Mouse (Mus musculus): ENCODE data around the gene Cpm. TPM values are rescaled to one million over a fixed set of nuclear protein-coding genes. Genes with fewer than 3 reads are reported as not detected.

The Cpm gene
- total and polyA plus RNA-seq, 2 experiments = 0.80 to 1.4 TPM

DNA sequence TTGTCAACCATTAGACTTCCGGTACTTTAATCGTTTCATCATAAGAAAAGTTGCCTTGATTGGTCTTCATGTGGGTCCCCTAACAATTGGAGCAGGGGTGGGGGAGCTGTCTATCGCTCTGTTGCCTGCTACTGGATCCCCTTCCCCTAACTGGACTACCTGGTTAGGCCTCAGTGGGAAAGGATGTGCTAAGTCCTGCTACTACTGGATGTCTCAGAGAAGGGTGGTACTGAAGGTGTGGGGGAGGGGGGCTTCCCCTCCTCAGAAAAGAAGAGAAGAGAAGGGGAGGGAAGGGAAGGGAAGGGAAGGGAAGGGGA is 3.0 kb upstream of the Cpm start:
- TF ChIP-seq POLR2A (IDR thresholded peaks at IDR 0.05; ENCODE audit: extremely low read depth, insufficient read depth, low read length) (no peak), CTCF (IDR thresholded peaks at IDR 0.05; ENCODE audit: low read depth, low read length) (no peak)
- DNase-seq (ENCODE audit: extremely low read depth, low read depth, low spot score) = no peak
- Histone ChIP-seq H3K27ac (replicated peaks; ENCODE audit: insufficient read depth, low read depth, low read length) (no peak overlapping the region), H3K4me1 (ENCODE audit: control insufficient read depth, insufficient read depth, low read length) (peaks cover 11% of the 10 kb centered on the region), H3K27me3 (ENCODE audit: control insufficient read depth, insufficient read depth, low read length) (peaks cover 3% of the 10 kb centered on the region; the same call in 1 of the 2 replicates), H3K36me3 (ENCODE audit: control insufficient read depth, insufficient read depth, low read length) (no peaks in the 10 kb centered on the region), H3K4me3 (ENCODE audit: insufficient read depth, low read depth, low read length) (no peak overlapping the region), H3K9ac (ENCODE audit: low read depth, low read length) (no peak overlapping the region), H3K79me2 (ENCODE audit: control insufficient read depth, insufficient read depth, low read length) (no peaks in the 10 kb centered on the region)
- WGBS = 96% methylated on average over 3 of the region's 3 CpGs

DNA sequence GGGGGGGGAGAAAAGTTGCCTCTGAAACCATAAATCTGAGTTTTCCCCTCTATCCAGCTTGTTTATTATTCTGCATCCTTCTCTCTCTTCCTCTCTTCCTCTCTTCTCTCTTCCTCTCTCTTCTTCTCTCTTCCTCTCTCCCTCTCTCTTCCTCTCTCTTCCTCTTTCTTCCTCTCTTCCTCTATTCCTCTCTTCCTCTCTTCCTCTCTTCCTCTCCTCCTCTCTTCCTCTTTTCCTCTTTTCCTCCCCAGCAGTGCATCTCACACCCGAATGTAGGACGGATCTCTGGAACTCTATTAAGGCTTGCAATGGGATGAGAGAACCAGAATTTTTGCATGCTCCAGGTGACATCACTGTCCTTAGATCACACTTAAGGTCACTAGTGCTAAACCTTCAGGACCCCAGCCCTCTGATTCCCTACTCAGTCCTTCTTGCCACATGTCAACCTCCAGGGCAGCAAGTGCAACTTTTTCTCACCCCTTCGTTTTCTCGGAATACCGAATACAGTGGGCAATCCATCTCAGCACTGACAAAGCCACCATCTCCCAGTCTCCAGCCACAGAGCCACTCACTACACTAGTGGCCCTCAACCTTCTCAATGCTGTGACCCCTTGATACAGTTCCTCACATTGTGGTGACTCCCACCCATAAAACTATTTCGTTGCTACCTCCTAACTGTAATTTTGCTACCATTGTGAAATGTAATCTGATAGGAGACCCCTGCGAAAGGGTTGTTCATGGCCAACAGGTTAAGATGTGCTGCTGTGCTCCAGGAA is 2.3 kb upstream of the Cpm start:
- Histone ChIP-seq H3K27me3 (ENCODE audit: control insufficient read depth, insufficient read depth, low read length) (peaks cover 3% of the 10 kb centered on the region; the same call in 1 of the 2 replicates), H3K36me3 (ENCODE audit: control insufficient read depth, insufficient read depth, low read length) (no peaks in the 10 kb centered on the region), H3K4me1 (ENCODE audit: control insufficient read depth, insufficient read depth, low read length) (peaks cover 11% of the 10 kb centered on the region), H3K27ac (replicated peaks; ENCODE audit: insufficient read depth, low read depth, low read length) (no peak overlapping the region), H3K9ac (ENCODE audit: low read depth, low read length) (no peak overlapping the region), H3K79me2 (ENCODE audit: control insufficient read depth, insufficient read depth, low read length) (no peaks in the 10 kb centered on the region), H3K4me3 (ENCODE audit: insufficient read depth, low read depth, low read length) (no peak overlapping the region)
- TF ChIP-seq POLR2A (IDR thresholded peaks at IDR 0.05; ENCODE audit: extremely low read depth, insufficient read depth, low read length) (no peak), CTCF (IDR thresholded peaks at IDR 0.05; ENCODE audit: low read depth, low read length) (no peak)
- no peak for DNase-seq (ENCODE audit: extremely low read depth, low read depth, low spot score)
- WGBS = 79% methylated on average over 7 of the region's 7 CpGs

DNA sequence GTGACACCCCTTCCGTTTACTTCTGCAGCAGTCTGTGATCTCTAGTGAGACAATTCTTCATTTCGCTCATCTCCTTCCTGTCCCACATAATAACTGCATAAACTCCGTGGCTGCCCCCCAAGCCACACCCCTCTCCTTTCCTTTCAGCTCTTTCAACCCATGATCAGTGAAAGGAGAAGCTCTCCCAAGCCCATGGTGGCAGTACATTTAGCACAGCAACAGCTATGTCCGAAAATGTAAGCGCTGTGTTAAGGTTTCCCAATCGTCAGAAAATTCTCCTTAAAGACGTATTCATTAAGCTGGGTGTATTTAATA is 1.7 kb upstream of the Cpm start:
- TF ChIP-seq CTCF (IDR thresholded peaks at IDR 0.05; ENCODE audit: low read depth, low read length) = no peak
- Histone ChIP-seq H3K79me2 (ENCODE audit: control insufficient read depth, insufficient read depth, low read length) (no peaks in the 10 kb centered on the region), H3K9ac (ENCODE audit: low read depth, low read length) (no peak overlapping the region), H3K27me3 (ENCODE audit: control insufficient read depth, insufficient read depth, low read length) (peaks cover 3% of the 10 kb centered on the region; the same call in 1 of the 2 replicates), H3K36me3 (ENCODE audit: control insufficient read depth, insufficient read depth, low read length) (no peaks in the 10 kb centered on the region), H3K27ac (replicated peaks; ENCODE audit: insufficient read depth, low read depth, low read length) (no peak overlapping the region), H3K4me1 (ENCODE audit: control insufficient read depth, insufficient read depth, low read length) (peaks cover 11% of the 10 kb centered on the region), H3K4me3 (ENCODE audit: insufficient read depth, low read depth, low read length) (no peak overlapping the region)
- WGBS = 68% methylated on average over 7 of the region's 7 CpGs
- no peak for DNase-seq (ENCODE audit: extremely low read depth, low read depth, low spot score)

DNA sequence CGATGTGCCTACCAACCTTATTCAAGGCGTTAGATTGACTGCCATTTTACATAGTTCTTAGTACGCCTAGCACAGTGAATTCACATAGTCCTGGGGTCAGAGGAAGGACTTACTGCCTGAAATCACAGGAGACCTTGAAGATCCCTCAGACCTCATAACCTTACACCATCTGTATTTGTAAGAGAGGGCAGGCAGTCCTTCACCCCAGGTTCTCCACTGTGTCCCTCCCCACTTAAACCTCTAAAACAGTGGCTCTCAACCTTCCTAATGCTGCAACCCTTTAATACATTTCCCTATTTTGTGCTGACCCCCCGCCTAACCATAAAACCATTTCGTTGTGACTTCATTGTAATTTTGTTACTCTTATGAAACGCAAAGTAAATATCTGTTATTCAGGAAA is 1.4 kb upstream of the Cpm start:
- Histone ChIP-seq H3K9ac (ENCODE audit: low read depth, low read length) (no peak overlapping the region), H3K36me3 (ENCODE audit: control insufficient read depth, insufficient read depth, low read length) (no peaks in the 10 kb centered on the region), H3K27ac (replicated peaks; ENCODE audit: insufficient read depth, low read depth, low read length) (no peak overlapping the region), H3K4me1 (ENCODE audit: control insufficient read depth, insufficient read depth, low read length) (peaks cover 11% of the 10 kb centered on the region), H3K4me3 (ENCODE audit: insufficient read depth, low read depth, low read length) (no peak overlapping the region), H3K27me3 (ENCODE audit: control insufficient read depth, insufficient read depth, low read length) (peaks cover 3% of the 10 kb centered on the region; the same call in 1 of the 2 replicates), H3K79me2 (ENCODE audit: control insufficient read depth, insufficient read depth, low read length) (no peaks in the 10 kb centered on the region)
- TF ChIP-seq CTCF (IDR thresholded peaks at IDR 0.05; ENCODE audit: low read depth, low read length) (no peak), POLR2A (IDR thresholded peaks at IDR 0.05; ENCODE audit: extremely low read depth, insufficient read depth, low read length) (no peak)
- DNase-seq (ENCODE audit: extremely low read depth, low read depth, low spot score) = no peak
- 78% methylated on average over 6 of the region's 6 CpGs for WGBS

DNA sequence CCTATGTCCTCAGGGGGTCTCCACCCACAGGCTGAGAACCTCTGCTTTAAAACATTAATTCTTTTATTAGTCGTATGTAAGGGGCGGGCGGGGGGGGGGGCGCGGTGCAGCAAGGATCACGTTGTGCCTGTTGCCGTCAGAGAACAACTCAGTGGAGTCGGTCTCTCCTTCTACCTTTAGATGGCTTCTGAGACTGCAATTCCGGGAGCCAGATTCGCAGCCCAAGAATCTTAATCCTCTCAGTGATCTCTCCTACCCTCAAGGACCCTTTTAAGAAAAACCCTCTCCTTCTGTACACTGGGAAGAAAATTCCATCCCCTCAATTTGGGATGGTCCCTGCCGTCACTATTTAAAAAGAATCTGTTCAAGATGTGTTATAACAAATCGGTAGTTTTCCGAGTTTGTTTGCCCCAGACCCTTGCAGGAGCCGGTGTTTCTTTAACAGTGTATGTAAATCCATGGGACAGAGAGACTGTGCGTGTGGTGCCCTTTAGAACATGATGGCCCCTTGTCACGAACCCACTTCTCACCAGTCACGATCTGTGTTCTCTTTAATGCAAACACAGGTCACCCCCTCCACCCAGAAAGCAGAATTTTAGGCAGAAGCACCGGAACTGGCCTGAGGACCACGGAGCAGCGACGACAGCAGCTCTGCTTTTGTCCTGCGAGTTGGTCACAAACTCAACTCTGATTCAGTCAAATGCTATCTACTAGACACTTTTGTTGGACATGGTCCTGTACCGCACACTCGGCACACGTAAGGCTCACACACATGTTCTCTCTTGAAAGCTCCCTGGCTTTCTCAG is 734 bp upstream of the Cpm start:
- WGBS = 14% methylated on average over 25 of the region's 25 CpGs
- peak overlapping the region; percentile 65 for H3K9ac ChIP-seq (ENCODE audit: low read depth, low read length)
- H3K27me3 ChIP-seq (ENCODE audit: control insufficient read depth, insufficient read depth, low read length) = peaks cover 3% of the 10 kb centered on the region; the same call in 1 of the 2 replicates
- H3K27ac ChIP-seq (replicated peaks; ENCODE audit: insufficient read depth, low read depth, low read length) = no peak overlapping the region
- peaks cover 11% of the 10 kb centered on the region for H3K4me1 ChIP-seq (ENCODE audit: control insufficient read depth, insufficient read depth, low read length)
- peak overlapping the region; percentile 66 for H3K4me3 ChIP-seq (ENCODE audit: insufficient read depth, low read depth, low read length)
- DNase-seq (ENCODE audit: extremely low read depth, low read depth, low spot score) = peak; percentile 55
- H3K36me3 ChIP-seq (ENCODE audit: control insufficient read depth, insufficient read depth, low read length) = no peaks in the 10 kb centered on the region
- no peaks in the 10 kb centered on the region for H3K79me2 ChIP-seq (ENCODE audit: control insufficient read depth, insufficient read depth, low read length)
- no peak for TF ChIP-seq CTCF (IDR thresholded peaks at IDR 0.05; ENCODE audit: low read depth, low read length)
- TF ChIP-seq POLR2A (IDR thresholded peaks at IDR 0.05; ENCODE audit: extremely low read depth, insufficient read depth, low read length) = no peak

DNA sequence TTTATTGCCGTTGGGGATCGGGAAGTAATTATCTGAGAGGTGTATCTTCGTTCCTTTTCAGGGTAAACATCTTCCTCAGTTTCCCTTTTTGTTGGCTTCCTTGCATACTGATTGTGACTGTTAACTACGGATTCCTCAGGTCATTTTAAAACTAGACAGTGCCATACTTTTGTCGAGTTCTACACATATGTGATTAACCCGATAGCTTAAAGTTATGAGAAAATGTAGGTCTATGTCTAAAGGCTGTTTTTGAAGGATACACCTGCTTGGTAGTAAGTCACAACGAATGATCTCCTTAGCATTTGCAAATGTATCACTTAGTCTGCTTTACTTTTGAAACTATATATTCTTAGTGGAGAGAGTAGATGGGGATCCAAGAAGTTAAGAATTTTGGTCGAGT is 876 bp downstream of the Cpm start:
- H3K4me1 ChIP-seq (ENCODE audit: control insufficient read depth, insufficient read depth, low read length) = peaks cover 11% of the 10 kb centered on the region
- no peaks in the 10 kb centered on the region for H3K36me3 ChIP-seq (ENCODE audit: control insufficient read depth, insufficient read depth, low read length)
- H3K4me3 ChIP-seq (ENCODE audit: insufficient read depth, low read depth, low read length) = no peak overlapping the region
- no peak overlapping the region for H3K27ac ChIP-seq (replicated peaks; ENCODE audit: insufficient read depth, low read depth, low read length)
- WGBS = 12% methylated on average over 8 of the region's 8 CpGs
- TF ChIP-seq POLR2A (IDR thresholded peaks at IDR 0.05; ENCODE audit: extremely low read depth, insufficient read depth, low read length) = no peak
- TF ChIP-seq CTCF (IDR thresholded peaks at IDR 0.05; ENCODE audit: low read depth, low read length) = no peak
- H3K27me3 ChIP-seq (ENCODE audit: control insufficient read depth, insufficient read depth, low read length) = peaks cover 3% of the 10 kb centered on the region; the same call in 1 of the 2 replicates
- DNase-seq (ENCODE audit: extremely low read depth, low read depth, low spot score) = no peak
- H3K9ac ChIP-seq (ENCODE audit: low read depth, low read length) = no peak overlapping the region
- no peaks in the 10 kb centered on the region for H3K79me2 ChIP-seq (ENCODE audit: control insufficient read depth, insufficient read depth, low read length)

Measured in liver, adult 2 months (tissue).